Mouse (Mus musculus) spleen, embryonic (tissue): Measurements from ENCODE around the gene Kif7.

Source experiments
- CTCF ChIA-PET: fragments of 350-600 bp; sonication (Branson Sonifier 250); formaldehyde crosslinking; loops from one replicate; lab custom pipeline; 2022; lab: Charles Lee

Kif7 gene

GRCm38 (mm10) chr7:79727091-79727490, 11.6 kb upstream of the Kif7 start:
- CTCF ChIA-PET = no interaction called here

DNA sequence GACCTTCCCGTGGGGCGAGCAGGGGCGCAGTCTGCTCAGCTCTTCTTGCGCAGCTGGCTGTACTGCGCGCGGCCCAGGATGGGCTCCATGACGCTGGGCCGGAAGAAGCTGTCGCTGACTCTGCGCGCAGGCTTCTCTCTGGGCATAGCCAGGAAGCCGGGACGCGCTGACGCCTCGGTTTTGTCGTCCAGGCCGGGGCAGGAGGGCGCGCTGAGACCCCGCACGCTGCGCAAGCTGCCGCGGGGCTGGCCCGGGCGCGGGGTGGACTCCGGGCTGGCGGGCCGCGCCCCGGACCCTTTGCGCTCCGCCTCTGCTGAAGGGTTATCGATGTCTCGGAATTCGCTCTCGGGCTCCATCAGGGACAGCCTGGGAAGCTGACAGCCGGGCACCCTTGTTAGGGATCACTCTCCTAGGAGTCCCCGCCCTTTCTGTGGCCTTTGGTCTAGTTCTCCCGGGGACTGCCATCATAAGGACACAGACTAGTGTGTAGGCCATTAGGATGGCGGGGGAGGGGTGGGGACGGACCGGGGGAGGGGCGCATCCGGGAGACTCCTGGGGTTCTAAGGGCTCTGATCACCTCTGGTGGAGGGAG, 6.0 kb upstream of the Kif7 start:
- CTCF ChIA-PET = no interaction called here

DNA sequence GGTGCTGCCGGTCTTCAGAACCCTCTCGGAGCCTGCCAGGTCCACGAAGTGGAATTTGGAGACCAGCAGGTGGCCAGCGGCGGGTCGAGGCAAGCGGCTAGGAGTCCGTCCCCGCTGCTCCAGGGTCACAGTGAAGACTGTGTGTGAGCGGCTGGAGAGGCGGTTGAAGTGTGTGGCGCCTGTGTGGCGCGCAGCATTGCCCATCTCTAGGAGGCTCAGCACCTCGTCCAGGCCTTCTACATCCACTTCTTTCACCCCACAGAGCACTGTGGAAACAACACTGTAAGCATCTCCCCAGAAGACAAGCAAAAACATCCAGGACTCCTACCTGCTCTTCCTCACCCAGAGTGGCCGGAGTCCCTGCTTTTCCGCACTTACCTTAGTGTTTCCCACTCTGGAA, 4.7 kb downstream of the Kif7 start:
- CTCF ChIA-PET = no interaction called here

DNA sequence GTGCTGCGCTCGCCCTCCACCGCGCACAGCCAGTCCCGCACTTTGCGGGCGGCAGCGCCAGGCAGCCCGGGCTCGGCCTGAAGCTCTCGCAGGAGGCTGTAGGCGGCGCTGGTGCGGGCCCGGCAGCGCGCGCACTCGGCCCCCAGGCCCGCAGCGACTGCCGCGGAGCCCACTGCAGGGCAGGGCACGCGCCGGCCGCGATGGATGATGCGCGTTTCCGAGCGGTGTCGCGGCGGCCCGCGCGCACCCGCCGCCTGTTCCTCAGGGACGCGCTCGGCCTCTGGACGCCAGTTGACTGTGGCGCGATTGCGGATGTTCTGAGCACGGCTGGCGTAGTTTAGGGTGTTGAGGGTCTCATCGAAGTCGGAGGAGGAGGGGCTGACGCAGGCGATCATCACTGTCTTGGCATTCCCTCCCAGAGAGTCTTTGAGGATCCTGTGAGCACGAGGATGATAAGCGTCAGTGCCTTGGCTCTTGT, 5.4 kb downstream of the Kif7 start:
- CTCF ChIA-PET = no interaction called here

DNA sequence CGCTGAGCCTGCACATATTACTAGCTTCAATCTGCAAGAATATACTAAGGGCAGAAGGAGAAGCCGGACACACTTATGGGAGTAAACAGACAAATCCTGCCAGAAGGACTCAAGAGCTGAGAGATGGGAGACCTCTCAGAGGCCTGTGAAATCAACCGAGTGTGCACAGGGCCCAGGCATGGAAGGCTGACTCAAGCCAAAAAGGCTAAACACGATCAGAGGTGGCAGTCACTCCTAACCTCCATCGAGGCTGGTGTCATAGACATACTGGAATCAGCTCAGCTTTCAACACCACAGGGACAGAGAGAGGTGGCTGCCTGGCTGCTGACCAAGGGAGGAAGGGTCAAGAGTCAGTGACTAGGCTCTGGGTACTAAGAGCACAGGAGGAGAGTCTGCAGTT, 10.3 kb downstream of the Kif7 start:
- CTCF ChIA-PET = no interaction called here

GRCm38 (mm10) chr7:79702755-79703154, 12.8 kb downstream of the Kif7 start:
- CTCF ChIA-PET = no interaction called here

GRCm38 (mm10) chr7:79696495-79696894, 19.0 kb downstream of the Kif7 start:
- CTCF ChIA-PET = interaction anchor here (0.6 kb wide), 1 partner anchor 21 kb away, joined by 3 read pairs; no protein-coding TSS in a partner anchor

GRCm38 (mm10) chr7:79680231-79680630, 35.3 kb downstream of the Kif7 start:
- CTCF ChIA-PET = no interaction called here

DNA sequence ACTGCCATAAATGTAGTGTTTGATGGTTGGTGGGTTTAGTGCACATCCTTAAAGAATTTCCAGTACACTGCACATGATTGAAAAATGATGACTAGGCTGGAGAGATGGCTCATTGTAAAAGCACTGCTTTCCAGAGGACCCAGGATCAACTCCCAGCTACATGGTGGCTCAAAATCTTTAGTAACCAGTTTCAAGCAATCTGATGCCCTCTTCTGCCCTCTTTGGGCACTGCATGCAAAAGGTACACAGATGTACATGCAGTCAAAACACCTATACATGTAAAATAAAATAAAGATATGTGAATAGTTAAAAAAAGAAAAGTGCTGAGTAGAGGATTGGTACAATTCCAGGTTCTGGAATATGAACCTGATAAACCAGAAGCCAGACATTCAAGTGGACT, 36.3 kb downstream of the Kif7 start:
- CTCF ChIA-PET = interaction anchor here (0.9 kb wide), 1 partner anchor 8 kb away, joined by 4 read pairs; no protein-coding TSS in a partner anchor

DNA sequence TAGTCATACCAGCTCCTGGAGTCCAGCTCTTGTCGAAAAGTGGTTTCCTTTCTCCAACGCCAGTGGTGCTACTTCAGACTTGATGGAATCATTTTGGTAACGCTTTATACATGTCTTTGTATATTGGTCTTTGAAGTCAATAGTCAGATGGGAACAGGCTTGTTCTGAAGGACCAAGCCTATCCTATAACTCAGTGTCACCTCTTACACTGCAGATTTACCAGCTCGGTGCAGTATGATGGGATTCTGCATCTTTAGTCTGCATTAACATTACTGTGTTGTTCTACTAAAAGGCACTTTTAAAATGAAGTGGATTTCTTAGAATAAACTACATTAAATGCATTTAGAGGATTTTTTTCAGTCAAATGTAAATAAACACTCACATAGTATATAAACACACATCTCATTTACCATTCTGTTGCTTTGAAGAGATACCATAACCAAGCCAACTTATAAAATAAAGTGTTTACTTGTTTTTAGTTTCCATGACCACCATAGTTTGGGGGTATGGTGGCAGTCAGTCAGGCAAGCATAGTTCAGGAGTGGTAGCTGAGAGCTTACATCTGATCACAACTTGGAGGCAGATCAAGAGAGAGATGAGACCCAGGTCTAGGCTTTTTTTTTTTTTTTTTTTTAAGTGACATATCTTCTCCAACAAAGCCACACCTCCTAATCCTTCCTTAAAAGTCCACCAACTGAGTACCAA, 44.5 kb downstream of the Kif7 start:
- CTCF ChIA-PET = interaction anchor here (0.5 to 0.8 kb wide), 2 partner anchors 8 to 27 kb away, joined by 4 read pairs; no protein-coding TSS in a partner anchor

DNA sequence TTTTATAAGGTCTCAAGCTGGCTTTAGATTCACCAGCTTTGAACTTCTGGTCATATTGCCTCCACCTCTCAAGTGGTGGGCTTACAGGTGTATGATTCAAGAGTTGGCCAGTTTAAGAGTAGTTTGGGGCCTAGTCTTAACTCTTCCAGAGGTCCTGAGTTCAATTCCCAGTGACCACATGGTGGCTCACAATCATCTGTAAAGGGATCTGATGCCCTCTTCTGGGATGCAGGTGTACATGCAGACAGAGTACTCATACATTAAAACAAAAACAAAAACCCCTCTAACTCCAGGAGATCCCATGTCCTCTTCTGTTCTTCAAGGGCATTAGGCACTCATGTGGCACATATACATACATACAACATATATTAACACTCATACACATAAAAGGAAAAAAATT, 48.8 kb downstream of the Kif7 start:
- CTCF ChIA-PET = no interaction called here

DNA sequence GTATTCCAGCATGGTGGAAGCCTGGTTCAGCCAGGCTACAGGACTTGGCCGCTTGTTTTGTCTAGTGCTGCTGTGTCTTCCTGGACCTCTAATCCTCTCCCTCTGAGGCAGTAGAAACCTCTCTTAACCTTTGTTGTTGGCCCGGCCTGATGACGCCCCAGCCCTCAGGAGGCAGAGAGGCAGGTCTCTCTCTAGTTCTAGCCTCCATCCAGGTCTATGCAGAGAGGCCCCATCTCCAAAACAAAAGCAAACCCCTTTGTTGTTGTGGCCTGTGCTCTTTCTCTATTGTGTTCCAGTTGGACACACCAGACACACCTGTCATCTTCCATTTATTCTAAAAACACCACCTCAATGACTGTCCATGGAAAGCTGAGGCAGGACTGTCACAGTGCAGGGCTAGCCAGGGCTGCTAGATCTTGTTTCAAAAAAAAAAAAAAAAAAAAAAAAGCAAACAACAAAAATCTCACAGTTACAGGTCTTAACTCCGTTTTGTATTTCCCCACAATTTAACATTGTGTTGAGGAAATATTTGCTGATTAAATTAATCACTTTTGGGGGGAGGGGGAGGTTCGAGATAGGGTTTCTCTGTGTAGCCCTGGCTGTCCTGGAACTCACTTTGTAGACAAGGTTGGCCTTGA, 54.1 kb downstream of the Kif7 start:
- CTCF ChIA-PET = no interaction called here

DNA sequence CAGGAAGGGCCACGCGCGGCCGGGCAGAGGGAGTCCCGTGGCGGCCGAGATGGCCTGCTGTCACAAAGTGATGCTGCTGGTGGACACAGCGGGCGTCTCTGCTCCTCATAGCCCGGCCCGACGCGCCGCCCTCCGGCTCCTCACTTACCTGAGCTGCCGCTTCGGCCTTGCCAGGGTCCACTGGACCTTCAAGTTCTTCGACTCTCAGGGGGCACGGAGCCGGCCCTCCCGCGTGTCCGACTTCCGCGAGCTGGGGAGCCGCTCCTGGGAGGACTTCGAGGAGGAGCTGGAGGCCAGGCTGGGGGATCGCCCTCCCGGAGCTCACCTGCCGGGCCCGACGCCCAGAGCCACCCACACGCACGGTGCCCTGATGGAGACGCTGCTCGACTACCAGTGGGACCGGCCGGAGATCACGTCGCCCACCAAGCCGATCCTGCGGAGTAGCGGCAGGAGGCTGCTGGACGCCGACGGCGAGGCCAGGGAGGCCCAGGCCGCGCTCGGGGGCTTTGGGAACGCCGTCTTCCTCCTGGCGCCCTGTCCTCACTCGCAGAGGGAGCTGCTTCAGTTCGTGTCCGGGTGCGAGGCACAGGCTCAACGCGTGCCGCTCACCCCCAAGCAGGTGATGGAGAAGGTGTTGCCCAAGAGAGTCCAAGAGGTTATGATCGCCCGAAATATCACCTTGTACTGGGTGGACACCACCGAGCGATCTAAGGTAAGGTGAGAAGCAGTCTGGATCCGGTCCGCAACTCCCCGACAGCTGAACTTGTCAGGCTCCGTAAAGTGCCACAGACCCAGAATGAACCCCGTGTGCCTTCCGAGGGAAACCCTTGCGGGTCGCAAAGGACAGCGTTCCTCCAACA, 55.0 kb downstream of the Kif7 start:
- CTCF ChIA-PET = interaction anchor here (0.6 to 0.7 kb wide), 2 partner anchors 9 to 114 kb away, joined by 3 read pairs; no protein-coding TSS in a partner anchor

DNA sequence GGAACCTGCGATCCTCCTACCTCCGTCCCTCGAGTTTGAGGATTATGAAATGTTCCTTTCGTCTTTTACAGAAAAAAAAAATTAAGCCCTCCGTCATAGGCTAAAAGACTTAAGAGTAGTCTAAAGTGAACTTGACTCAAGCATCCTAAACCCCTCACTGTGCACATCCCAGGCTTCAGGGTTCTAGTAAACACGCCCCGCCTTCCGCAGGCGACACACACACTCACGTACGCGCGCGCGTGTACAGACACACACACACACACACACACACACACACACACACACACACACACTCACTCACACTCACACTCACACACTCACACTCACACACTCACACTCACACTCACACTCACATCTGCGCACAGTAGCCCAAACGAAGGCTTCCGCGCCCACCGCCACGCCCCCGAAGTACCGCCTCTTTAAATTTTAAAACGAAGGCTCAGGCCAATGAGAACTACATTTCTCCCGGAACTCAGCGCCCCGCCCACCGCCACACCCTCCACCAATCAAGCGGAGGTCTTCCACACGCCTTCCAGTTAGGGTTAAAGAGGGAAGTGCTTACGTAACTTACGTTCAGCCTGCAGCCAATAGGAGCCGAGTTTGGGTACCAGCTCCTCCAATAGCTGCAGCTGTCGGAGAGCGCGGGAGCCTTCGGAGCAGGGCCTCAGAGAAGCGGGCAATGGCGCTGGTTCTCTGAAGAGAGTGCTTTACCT, 55.8 kb downstream of the Kif7 start, which contains the start of gene Ticrr:
TSS of gene Ticrr (plus strand) at position 619 of the 713 bp plus-strand sequence.
- CTCF ChIA-PET = no interaction called here

- CTCF ChIA-PET = no interaction called here
Measured at GRCm38 (mm10) chr7:79654586-79654985, 60.9 kb downstream of the Kif7 start.

- CTCF ChIA-PET = no interaction called here
Measured at GRCm38 (mm10) chr7:79654185-79654584, 61.3 kb downstream of the Kif7 start.

DNA sequence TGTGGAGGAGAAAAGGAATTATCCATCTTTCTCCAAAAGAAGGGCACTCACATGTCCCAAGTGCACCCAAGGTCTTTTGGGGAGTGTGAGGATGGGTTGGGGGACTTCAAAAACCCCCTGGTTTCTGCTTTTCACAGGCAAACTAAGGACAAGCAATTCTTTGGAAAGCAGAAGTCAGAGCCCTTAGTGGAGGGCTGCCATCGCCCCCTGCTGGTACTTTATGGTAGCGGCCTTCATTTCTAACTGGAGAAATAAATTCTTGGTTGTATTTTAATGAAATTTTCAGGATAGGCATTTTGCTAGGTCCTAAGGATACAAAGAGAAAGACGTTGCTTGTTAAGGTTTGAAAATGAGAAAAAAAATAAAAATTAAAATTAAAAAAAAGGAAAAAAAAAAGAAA, 66.5 kb downstream of the Kif7 start:
- CTCF ChIA-PET = no interaction called here
